Mouse (Mus musculus) ES-E14 (cell line): ENCODE measurements around the gene Gm9803.

Source experiments
- CHD2 ChIP-seq: IDR thresholded peaks from 2 replicates; pipeline ENCODE4 v1.6.1; 2014; ENCODE audit warnings: mild to moderate bottlenecking, low read depth, low read length, inconsistent platforms
- MAFK ChIP-seq: IDR thresholded peaks from 2 replicates; pipeline ENCODE4 v1.6.1; 2014; ENCODE audit warnings: mild to moderate bottlenecking, low read depth, low read length, inconsistent platforms; ENCODE audit not compliant: insufficient read depth
- ZC3H11A ChIP-seq: IDR thresholded peaks from 2 replicates; pipeline ENCODE4 v1.6.1; 2012; ENCODE audit warnings: low read depth, mild to moderate bottlenecking, inconsistent platforms, low read length, borderline replicate concordance

GRCm38 (mm10) chr10:43507051-43507450, 16.8 kb upstream of the Gm9803 start:
- TF ChIP-seq MAFK (no peak), ZC3H11A (no peak), CHD2 (no peak)
